Mouse (Mus musculus): ENCODE data around the gene Zfp932. TPM values are rescaled to one million over a fixed set of nuclear protein-coding genes. Genes with fewer than 3 reads are reported as not detected.

Gene Zfp932
- polyA plus RNA-seq, 1 experiment from 2014 or later = 11.9 TPM

Other genes with a start within 250 kb of the Zfp932 start
- 5.1 and 5.3 TPM in 2 replicates for gene 4930522L14Rik, start 244.6 kb upstream of the Zfp932 start, polyA plus RNA-seq (2015; fragmentation: Nextera tagmentation; extraction: Ambion mirVana)
- gene Gm15446, start 73.1 kb upstream of the Zfp932 start, polyA plus RNA-seq (2015; fragmentation: Nextera tagmentation; extraction: Ambion mirVana) = 0.27 and 0.39 TPM in 2 replicates
- 3.5 and 3.7 TPM in 2 replicates for gene Gm17655, start 76.0 kb downstream of the Zfp932 start, polyA plus RNA-seq (2015; fragmentation: Nextera tagmentation; extraction: Ambion mirVana)
- gene Gm35315, start 97.9 kb downstream of the Zfp932 start, polyA plus RNA-seq (2015; fragmentation: Nextera tagmentation; extraction: Ambion mirVana) = 0.51 and 0.75 TPM in 2 replicates
- 0.90 and 1.2 TPM in 2 replicates for gene Plcxd1, start 103.4 kb downstream of the Zfp932 start, polyA plus RNA-seq (2015; fragmentation: Nextera tagmentation; extraction: Ambion mirVana)
- 19.6 and 22.5 TPM in 2 replicates for gene Gtpbp6, start 111.7 kb downstream of the Zfp932 start, polyA plus RNA-seq (2015; fragmentation: Nextera tagmentation; extraction: Ambion mirVana)
- gene Zfp605, start 113.6 kb downstream of the Zfp932 start, polyA plus RNA-seq (2015; fragmentation: Nextera tagmentation; extraction: Ambion mirVana) = 2.0 and 2.7 TPM in 2 replicates
- 27.3 and 28.7 TPM in 2 replicates for gene Chfr, start 139.3 kb downstream of the Zfp932 start, polyA plus RNA-seq (2015; fragmentation: Nextera tagmentation; extraction: Ambion mirVana)
- gene Golga3, start 180.2 kb downstream of the Zfp932 start, polyA plus RNA-seq (2015; fragmentation: Nextera tagmentation; extraction: Ambion mirVana) = 14.9 and 18.2 TPM in 2 replicates
- 14.4 and 17.6 TPM in 2 replicates for gene Ankle2, start 234.5 kb downstream of the Zfp932 start, polyA plus RNA-seq (2015; fragmentation: Nextera tagmentation; extraction: Ambion mirVana)